Mouse (Mus musculus) limb, embryonic 15.5 days (tissue): ENCODE data around the gene Hoxc6. TPM values are rescaled to one million over a fixed set of nuclear protein-coding genes. Genes with fewer than 3 reads are reported as not detected.

Experiments
- ATAC-seq: fragments of 200-750 bp; cut with Nextera tagmentation; 2 replicates; pipeline ENCODE4 v1.8.0; 2017; ENCODE audit warnings: low read depth, moderate TSS enrichment; ENCODE audit not compliant: insufficient number of reproducible peaks, low FRiP score, low TSS enrichment
- H3K27ac ChIP-seq: fragments of 300-500 bp; sonication (generic); 2 replicates; pipeline ENCODE4 v1.5.1; 2015; ENCODE audit warnings: moderate library complexity, mild to moderate bottlenecking, inconsistent platforms
- H3K27me3 ChIP-seq: fragments of 300-500 bp; sonication (generic); 2 replicates; pipeline ENCODE4 v1.6.1; 2015; ENCODE audit warnings: inconsistent platforms
- H3K36me3 ChIP-seq: fragments of 300-500 bp; sonication (generic); 2 replicates; pipeline ENCODE4 v1.6.1; 2015; ENCODE audit warnings: inconsistent platforms
- H3K4me1 ChIP-seq: fragments of 300-500 bp; sonication (generic); 2 replicates; pipeline ENCODE4 v1.6.1; 2015; ENCODE audit warnings: inconsistent platforms
- H3K4me2 ChIP-seq: fragments of 300-500 bp; sonication (generic); 2 replicates; pipeline ENCODE4 v1.6.1; 2015; ENCODE audit warnings: mild to moderate bottlenecking, inconsistent platforms
- H3K4me3 ChIP-seq: fragments of 300-500 bp; sonication (generic); 2 replicates; pipeline ENCODE4 v1.5.1; 2015; ENCODE audit warnings: mild to moderate bottlenecking, inconsistent platforms
- H3K9ac ChIP-seq: fragments of 300-500 bp; sonication (generic); 2 replicates; pipeline ENCODE4 v1.6.1; 2015; ENCODE audit warnings: inconsistent platforms
- H3K9me3 ChIP-seq: fragments of 300-500 bp; sonication (generic); 2 replicates; pipeline ENCODE4 v1.6.1; 2016; ENCODE audit warnings: inconsistent platforms
- WGBS: fragments of 180-500 bp; shearing (Covaris S2); methylation state at CpG from one replicate; pipeline ENCODE4 v1.1.7; 2015; 5-methylcytosine and 5-hydroxymethylcytosine counted together
- polyA plus RNA-seq: library from polyadenylated mRNA; unstranded; fragments of >200 nt; fragmentation: Nextera tagmentation; extraction: Ambion mirVana; gene quantifications from 2 replicates; pipeline ENCODE4 v1.2.1, GENCODE M21; 2015

Hoxc6 gene
- polyA plus RNA-seq, 1 experiment from 2014 or later: 1.7 TPM

DNA sequence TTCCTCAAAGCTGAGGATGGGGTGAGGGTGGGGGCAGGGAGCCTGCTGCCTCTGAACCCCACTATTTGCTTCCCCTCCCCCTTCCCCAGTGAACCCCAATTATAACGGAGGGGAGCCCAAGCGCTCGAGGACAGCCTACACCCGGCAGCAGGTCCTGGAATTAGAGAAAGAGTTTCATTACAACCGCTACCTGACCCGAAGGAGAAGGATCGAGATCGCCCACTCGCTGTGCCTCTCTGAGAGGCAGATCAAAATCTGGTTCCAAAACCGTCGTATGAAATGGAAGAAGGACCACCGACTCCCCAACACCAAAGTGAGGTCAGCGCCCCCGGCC lies 37.5 kb downstream of the Hoxc6 start:
- WGBS: 9% methylated on average over 14 of the region's 14 CpGs
- H3K4me1 ChIP-seq: peaks cover 22% of the 10 kb centered on the region
- H3K9ac ChIP-seq: no peak overlapping the region
- H3K36me3 ChIP-seq: no peaks in the 10 kb centered on the region
- H3K4me2 ChIP-seq: peak overlapping the region; percentile 53; the same call in 1 of the 2 replicates
- H3K27me3 ChIP-seq: peaks cover 95% of the 10 kb centered on the region
- H3K4me3 ChIP-seq: peak overlapping the region; percentile 39
- no peak overlapping the region for H3K27ac ChIP-seq
- no peak for ATAC-seq
- H3K9me3 ChIP-seq: no peaks in the 10 kb centered on the region

DNA sequence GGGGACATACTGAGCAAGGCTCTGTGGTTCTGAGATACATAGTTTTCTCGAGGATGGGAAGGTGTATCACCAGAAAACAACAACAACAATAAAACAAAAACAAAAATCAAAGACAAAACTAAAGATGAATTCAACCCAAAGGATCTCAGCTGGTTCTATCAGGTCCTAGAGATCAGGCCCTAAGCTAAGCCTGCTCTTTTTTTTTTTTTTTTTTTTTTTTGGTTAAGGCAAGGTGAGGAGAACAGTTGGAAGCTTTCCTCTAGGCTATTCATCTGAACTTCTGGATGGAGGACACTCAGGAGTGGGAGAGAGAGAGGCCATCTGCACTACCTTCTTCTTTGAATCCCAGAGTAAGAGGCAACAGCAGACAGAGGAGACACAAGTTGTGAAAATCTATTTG lies 39.5 kb downstream of the Hoxc6 start:
- no peak for ATAC-seq
- WGBS: 46% methylated on average over 1 of the region's 1 CpGs
- no peak overlapping the region for H3K9ac ChIP-seq
- H3K27ac ChIP-seq: no peak overlapping the region
- peaks cover 96% of the 10 kb centered on the region for H3K27me3 ChIP-seq
- H3K9me3 ChIP-seq: no peaks in the 10 kb centered on the region
- H3K4me3 ChIP-seq: no peak overlapping the region
- no peaks in the 10 kb centered on the region for H3K36me3 ChIP-seq
- H3K4me1 ChIP-seq: peaks cover 34% of the 10 kb centered on the region
- no peak overlapping the region for H3K4me2 ChIP-seq

DNA sequence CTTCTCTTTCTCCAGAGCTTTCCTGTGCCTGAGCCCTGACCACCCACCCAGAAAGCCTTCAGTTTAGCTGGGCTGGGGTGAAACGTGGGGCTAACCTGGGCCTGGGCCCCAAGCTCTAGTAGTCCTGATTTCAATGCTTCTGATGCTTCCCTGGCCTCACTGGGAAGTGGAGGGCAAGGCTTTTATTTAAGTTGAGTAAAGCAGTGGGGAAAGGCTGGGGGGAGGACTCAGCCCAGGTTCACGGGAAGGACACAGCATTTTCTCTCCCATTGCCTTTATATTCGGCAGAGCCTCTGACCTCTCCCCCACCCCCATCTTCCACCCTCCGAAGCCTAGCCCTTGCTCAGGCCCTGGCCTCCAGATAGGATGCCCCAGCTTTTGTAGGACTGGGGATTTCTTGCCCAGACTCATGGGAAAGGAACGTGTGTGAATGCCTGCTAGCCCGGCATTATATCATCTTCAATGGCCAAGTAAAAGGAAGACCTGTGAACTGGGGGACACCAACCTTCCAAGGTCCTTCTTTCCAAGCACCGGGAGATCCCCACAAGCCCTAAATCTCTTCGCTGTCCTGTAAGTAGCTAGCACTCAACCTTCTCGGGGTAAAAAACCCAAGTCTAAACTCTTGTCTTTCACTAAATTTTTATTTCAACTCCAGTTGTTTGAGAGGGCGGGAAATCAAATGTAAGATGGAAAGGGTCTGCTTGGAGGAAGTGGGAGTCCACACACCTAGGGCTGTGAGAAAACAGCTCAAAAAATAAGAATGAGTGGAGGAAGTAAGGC lies 40.8 kb downstream of the Hoxc6 start:
- Histone ChIP-seq H3K4me2 (no peak overlapping the region), H3K4me3 (no peak overlapping the region), H3K4me1 (peaks cover 30% of the 10 kb centered on the region), H3K9me3 (no peaks in the 10 kb centered on the region), H3K27ac (no peak overlapping the region), H3K9ac (no peak overlapping the region), H3K36me3 (no peaks in the 10 kb centered on the region), H3K27me3 (peaks cover 100% of the 10 kb centered on the region)
- WGBS: 38% methylated on average over 10 of the region's 10 CpGs
- ATAC-seq: no peak

DNA sequence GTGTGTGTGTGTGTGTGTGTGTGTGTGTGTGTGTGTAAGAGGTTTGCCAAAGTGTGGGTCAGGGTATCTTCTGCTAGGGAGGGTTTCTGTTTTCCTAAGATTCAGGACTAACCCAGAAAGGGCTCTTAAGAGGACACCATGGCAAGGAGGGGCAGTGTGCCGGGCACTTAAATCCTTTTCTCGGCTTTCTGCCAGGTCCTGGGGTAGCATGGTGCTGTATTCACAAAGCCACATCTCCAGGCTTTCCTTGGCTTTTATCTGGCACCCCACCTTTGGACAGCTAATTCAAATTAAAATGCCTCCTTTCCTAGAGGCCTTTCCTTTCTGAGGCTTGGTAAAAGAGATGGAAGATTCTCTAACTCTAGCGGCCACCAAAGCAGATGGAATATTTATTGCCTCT lies 41.6 kb downstream of the Hoxc6 start:
- 23% methylated on average over 3 of the region's 3 CpGs for WGBS
- Histone ChIP-seq H3K4me2 (no peak overlapping the region), H3K9me3 (no peaks in the 10 kb centered on the region), H3K4me3 (no peak overlapping the region), H3K27ac (no peak overlapping the region), H3K27me3 (peaks cover 100% of the 10 kb centered on the region), H3K9ac (no peak overlapping the region), H3K36me3 (no peaks in the 10 kb centered on the region), H3K4me1 (peaks cover 23% of the 10 kb centered on the region)
- no peak for ATAC-seq

DNA sequence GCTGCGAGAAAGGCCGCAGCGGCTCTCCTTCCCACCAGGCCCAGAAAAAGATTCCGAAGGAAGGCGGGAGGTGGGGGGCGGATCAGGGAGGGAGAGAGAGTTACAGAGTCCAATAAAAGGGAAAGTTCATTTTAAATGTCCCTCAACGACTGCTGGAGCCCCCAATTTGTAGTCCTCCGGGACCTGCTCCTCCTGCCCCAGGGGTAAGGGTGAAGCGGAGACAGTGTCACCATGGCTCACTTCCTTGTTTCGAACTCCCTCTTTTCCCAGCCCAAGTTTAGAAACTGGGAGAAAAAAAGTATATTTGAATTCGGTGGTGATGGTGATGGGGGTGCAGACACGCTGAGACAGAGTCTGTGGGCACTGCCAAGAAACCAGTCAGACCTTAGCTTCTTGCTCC lies 42.5 kb downstream of the Hoxc6 start:
- H3K36me3 ChIP-seq: no peaks in the 10 kb centered on the region
- no peaks in the 10 kb centered on the region for H3K9me3 ChIP-seq
- WGBS: 26% methylated on average over 12 of the region's 12 CpGs
- H3K4me1 ChIP-seq: peaks cover 15% of the 10 kb centered on the region
- 0 out of 2 replicates have a peak overlapping the region, but pooled peaks have one; percentile 10 for H3K4me2 ChIP-seq
- H3K9ac ChIP-seq: no peak overlapping the region
- no peak overlapping the region for H3K27ac ChIP-seq
- ATAC-seq: no peak
- peaks cover 95% of the 10 kb centered on the region for H3K27me3 ChIP-seq
- H3K4me3 ChIP-seq: no peak overlapping the region

DNA sequence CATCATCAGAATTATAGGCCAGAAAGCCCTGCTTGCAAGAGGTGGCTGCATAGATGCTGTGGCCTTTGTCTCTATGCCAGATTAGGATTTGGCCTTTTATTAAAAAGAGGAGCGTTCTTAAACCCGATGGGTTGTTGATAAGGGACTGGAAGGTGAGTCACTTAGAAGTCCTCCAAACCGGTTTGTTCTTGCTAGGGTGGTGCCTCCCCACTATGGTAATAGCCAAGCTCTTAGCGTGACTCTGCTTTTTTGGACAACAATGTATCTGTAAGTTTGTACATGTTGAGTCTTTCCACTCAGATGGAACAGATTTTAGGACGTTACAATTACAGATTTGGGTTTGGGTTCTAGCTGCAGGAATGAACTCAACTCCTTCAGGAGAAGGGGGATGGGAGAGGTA lies 43.6 kb downstream of the Hoxc6 start:
- 0 out of 2 replicates have a peak overlapping the region, but pooled peaks have one; percentile 33 for H3K27ac ChIP-seq
- H3K27me3 ChIP-seq: peaks cover 92% of the 10 kb centered on the region
- no peak overlapping the region for H3K4me3 ChIP-seq
- WGBS: 19% methylated on average over 5 of the region's 5 CpGs
- H3K9ac ChIP-seq: no peak overlapping the region
- H3K9me3 ChIP-seq: no peaks in the 10 kb centered on the region
- no peak for ATAC-seq
- no peak overlapping the region for H3K4me2 ChIP-seq
- peaks cover 15% of the 10 kb centered on the region for H3K4me1 ChIP-seq
- H3K36me3 ChIP-seq: no peaks in the 10 kb centered on the region

DNA sequence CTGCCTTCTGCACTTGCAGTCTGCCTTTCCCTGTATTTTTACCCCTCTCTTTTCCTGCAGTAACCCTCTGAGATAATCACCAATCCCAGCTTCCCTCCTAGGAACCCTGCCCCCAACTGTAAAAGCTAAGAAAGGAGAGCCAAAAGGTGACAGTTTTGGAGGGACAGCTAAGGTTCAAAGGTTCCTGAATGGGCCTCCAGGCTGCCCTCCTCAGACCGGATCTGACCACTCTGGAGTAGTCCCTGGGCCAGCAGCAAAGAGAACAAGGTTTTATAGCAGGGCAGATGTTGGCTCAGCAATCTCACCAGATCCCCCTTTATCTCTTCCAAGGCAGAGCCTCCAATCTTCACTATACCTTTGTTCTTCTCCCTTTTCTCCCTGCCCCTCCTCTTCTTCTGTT lies 44.2 kb downstream of the Hoxc6 start:
- WGBS: 10% methylated on average over 1 of the region's 1 CpGs
- Histone ChIP-seq H3K27ac (0 out of 2 replicates have a peak overlapping the region, but pooled peaks have one; percentile 33), H3K4me3 (no peak overlapping the region), H3K9ac (no peak overlapping the region), H3K4me2 (no peak overlapping the region), H3K4me1 (peaks cover 15% of the 10 kb centered on the region), H3K27me3 (peaks cover 90% of the 10 kb centered on the region), H3K36me3 (no peaks in the 10 kb centered on the region), H3K9me3 (no peaks in the 10 kb centered on the region)
- ATAC-seq: no peak

DNA sequence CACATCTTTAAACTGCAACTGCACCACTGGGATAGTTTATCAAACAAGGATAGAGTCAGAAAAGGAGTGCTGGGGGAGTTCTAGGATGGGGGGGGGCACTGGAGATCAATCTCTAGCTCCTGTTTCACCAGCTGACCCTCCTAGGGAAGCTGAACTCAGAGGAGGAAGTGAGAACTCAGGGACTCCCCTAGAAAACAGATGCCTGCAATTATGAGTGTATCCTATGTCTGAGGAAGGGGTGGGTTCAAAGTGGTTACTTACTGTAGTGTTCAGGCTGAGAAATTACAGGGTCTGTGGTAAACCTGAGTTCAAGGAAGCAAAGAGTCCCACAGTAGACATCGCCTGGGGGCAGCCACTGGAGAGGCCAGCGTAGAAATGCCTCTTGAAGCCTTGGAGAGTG lies 53.6 kb downstream of the Hoxc6 start:
- WGBS: 46% methylated on average over 2 of the region's 2 CpGs
- peaks cover 79% of the 10 kb centered on the region for H3K27me3 ChIP-seq

DNA sequence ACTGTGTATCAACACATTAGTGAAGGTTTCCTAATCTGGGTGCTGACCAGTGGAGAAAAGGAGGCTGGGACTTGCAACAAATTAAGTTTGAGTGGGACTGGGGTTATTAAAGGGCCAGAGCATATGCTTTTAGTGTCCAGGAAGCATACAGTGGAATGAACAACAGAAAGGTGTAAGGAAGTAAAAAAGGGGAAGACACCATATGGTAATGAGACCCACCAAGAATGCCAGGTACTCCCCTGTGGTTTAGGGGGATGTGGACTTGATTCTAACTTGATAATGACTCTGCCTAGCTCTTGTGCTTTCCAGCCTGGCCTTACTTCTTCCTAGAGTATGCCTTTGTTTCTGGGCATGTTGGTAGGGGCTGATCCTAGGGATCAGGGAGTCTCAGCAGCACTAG lies 55.2 kb downstream of the Hoxc6 start:
- Histone ChIP-seq H3K27me3 (peaks cover 80% of the 10 kb centered on the region), H3K9ac (no peak overlapping the region), H3K4me3 (no peak overlapping the region), H3K27ac (no peak overlapping the region), H3K36me3 (no peaks in the 10 kb centered on the region), H3K4me1 (no peaks in the 10 kb centered on the region), H3K4me2 (no peak overlapping the region), H3K9me3 (no peaks in the 10 kb centered on the region)
- no peak for ATAC-seq

More for the DNA sequence above, 53.6 kb downstream of the Hoxc6 start:
- no peak overlapping the region for H3K4me2 ChIP-seq
- H3K4me3 ChIP-seq: no peak overlapping the region
- ATAC-seq: no peak
- no peaks in the 10 kb centered on the region for H3K36me3 ChIP-seq
- no peak overlapping the region for H3K27ac ChIP-seq
- no peaks in the 10 kb centered on the region for H3K9me3 ChIP-seq
- H3K9ac ChIP-seq: no peak overlapping the region
- no peaks in the 10 kb centered on the region for H3K4me1 ChIP-seq

DNA sequence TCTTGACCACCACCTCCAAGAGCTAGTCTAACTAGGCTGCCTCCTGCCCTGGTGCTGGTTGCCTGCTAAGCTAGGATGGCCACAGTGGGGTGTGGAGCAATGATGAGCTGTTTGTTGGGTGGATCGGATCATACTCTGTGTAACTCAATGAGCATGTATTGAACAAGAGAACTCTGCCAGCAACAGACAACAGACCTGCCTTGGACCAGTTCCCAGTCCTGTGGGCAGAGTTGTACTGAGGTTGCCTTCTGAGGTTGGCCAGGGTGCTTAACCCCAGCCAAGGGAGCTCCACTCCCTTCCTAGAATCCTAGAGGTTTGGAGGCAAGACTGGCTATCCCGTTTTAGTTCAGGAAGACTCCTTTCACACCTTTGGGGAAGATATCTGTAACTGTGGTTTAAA lies 58.3 kb downstream of the Hoxc6 start:
- peaks cover 20% of the 10 kb centered on the region for H3K4me1 ChIP-seq
- no peak overlapping the region for H3K4me3 ChIP-seq
- no peak overlapping the region for H3K9ac ChIP-seq
- H3K27me3 ChIP-seq: peaks cover 85% of the 10 kb centered on the region
- no peaks in the 10 kb centered on the region for H3K9me3 ChIP-seq
- ATAC-seq: no peak
- WGBS: 48% methylated on average over 2 of the region's 2 CpGs
- H3K4me2 ChIP-seq: no peak overlapping the region
- no peak overlapping the region for H3K27ac ChIP-seq
- H3K36me3 ChIP-seq: no peaks in the 10 kb centered on the region

DNA sequence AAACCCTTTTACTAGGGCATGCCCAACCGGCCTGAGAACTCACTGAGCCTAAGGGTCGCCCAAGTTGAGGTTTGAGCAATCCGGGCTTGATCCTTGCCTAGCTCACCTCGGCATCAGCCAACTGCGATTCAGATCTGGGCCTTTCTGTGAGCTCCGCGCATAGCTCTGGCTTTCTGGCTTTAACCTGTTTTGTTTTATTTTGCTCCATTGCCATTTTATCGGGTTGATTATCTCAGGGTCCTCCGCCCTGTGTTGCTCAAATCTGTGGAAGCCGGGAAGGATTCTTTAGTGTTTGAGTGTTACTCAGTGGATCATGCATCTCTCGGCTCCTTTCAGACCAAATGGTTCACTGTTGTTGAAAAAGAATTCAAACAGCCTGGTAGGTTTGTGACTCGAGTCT lies 60.7 kb downstream of the Hoxc6 start:
- Histone ChIP-seq H3K36me3 (no peaks in the 10 kb centered on the region), H3K4me1 (peaks cover 25% of the 10 kb centered on the region), H3K27me3 (peaks cover 89% of the 10 kb centered on the region), H3K27ac (no peak overlapping the region), H3K4me3 (no peak overlapping the region), H3K9me3 (no peaks in the 10 kb centered on the region), H3K4me2 (no peak overlapping the region), H3K9ac (no peak overlapping the region)
- ATAC-seq: no peak
- WGBS: 26% methylated on average over 12 of the region's 12 CpGs

DNA sequence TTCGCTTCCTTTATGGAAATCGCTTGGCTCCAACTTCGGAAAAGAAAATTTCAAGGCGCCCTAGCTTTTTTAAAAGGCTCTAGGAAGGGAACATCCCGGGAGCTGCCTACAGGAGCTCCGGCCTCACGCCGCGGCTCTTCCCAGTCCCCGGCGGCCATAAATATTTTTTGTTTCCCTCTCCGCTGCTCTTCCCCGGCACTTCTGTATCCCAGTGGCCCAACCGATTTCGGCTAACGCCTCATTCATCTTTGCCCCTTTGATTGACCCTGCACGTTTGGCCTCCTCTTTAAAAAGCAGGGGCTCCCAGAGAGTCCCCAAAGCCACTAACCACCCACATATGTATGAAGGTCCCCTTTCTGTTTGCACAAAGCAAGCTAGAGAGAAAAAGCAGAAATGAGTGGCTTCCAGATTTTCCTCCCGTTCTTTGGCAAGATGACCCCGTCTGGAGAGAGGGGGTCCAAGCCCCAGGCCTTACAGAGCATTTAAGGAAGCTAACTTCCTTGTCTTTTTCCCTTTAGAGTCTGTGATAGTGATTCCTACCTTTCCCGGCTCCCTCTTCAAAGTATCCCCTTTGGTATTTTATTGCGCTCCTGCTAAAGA lies 61.4 kb downstream of the Hoxc6 start:
- no peak overlapping the region for H3K9ac ChIP-seq
- peak overlapping the region; percentile 0; the same call in 1 of the 2 replicates for H3K4me3 ChIP-seq

More for the DNA sequence above, 61.4 kb downstream of the Hoxc6 start:
- Histone ChIP-seq H3K4me2 (no peak overlapping the region), H3K27ac (no peak overlapping the region), H3K9me3 (no peaks in the 10 kb centered on the region), H3K36me3 (no peaks in the 10 kb centered on the region), H3K27me3 (peaks cover 89% of the 10 kb centered on the region), H3K4me1 (peaks cover 25% of the 10 kb centered on the region)
- no peak for ATAC-seq
- 17% methylated on average over 21 of the region's 21 CpGs for WGBS
